In the genomic region with DNA sequence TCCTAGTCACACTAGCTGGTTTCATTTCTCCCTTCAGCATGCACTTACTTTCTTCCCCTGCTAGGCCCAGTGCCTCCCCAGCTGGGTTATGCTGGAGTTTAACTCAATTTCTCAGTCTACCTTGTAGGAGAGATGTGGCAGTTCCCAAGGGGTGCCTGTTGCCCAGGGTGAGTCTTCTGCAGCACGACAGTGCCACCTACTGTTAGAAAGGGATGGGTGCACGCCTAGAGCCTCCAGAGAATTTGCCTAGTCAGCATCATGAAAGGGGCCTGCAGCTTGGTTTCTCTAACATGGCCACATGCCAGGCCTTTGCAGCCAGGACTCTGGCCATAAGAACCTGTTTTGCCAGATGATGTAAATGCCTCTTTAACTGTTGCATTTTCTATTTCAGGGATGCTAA, we compare ENCODE assay signal across 9 mouse cellular contexts. TPM values are rescaled to one million over a fixed set of nuclear protein-coding genes. Genes with fewer than 3 reads are reported as not detected.
A peak's percentile ranks its signal among the peaks of the same experiment; 100 is the strongest.
DNase-seq lines count a peak whose midpoint lies in the region; ATAC-seq lines count a peak whose summit lies in the region.
"Had no signal": no experiment of that assay in that cellular context is flagged by ENCODE, and none has a peak within 500 bp of the region (broad histone marks: within the 10 kb centered on the region; RNA-seq: fewer than 3 reads in every experiment).

No protein-coding gene starts in this region.

- H3K4me3 ChIP-seq in forebrain, embryonic 10.5 days, result no peak overlapping the region
- no peak overlapping the region for H3K4me3 ChIP-seq in heart, embryonic 15.5 days
- H3K4me3 ChIP-seq in liver, embryonic 12.5 days, result no peak overlapping the region
- no peak overlapping the region for H3K4me3 ChIP-seq in neural tube, embryonic 11.5 days (ENCODE audit: low read depth, low read length)
- H3K4me3 ChIP-seq in stomach, embryonic 16.5 days (replicated peaks; ENCODE audit: low read length), result no peak overlapping the region

- H3K4me1 ChIP-seq in forebrain, embryonic 10.5 days, result peaks cover 6% of the 10 kb centered on the region; the same call in 1 of the 2 replicates
- H3K4me1 ChIP-seq in heart, embryonic 15.5 days (replicated peaks), result peaks cover 6% of the 10 kb centered on the region; the same call in 1 of the 2 replicates
- H3K4me1 ChIP-seq in liver, embryonic 12.5 days, result 0 out of 2 replicates have a peak, but pooled peaks cover 3% of the 10 kb centered on the region
- no peaks in the 10 kb centered on the region for H3K4me1 ChIP-seq in neural tube, embryonic 11.5 days (ENCODE audit: control insufficient read depth, insufficient read depth, low read length)
- H3K4me1 ChIP-seq in stomach, embryonic 16.5 days (ENCODE audit: control insufficient read depth, insufficient read depth, low read length), result no peaks in the 10 kb centered on the region

- WGBS in forebrain, embryonic 10.5 days, result 3% methylated on average over 2 of the region's 2 CpGs
- WGBS in heart, embryonic 15.5 days, result 2% methylated on average over 2 of the region's 2 CpGs
- 0% methylated on average over 2 of the region's 2 CpGs for WGBS in liver, embryonic 12.5 days (ENCODE audit: insufficient replicate concordance)
- 0% methylated on average over 2 of the region's 2 CpGs for WGBS in neural tube, embryonic 11.5 days
- WGBS in stomach, embryonic 16.5 days, result 2% methylated on average over 2 of the region's 2 CpGs

- H3K27me3 ChIP-seq in forebrain, embryonic 10.5 days (ENCODE audit: poor library complexity, severe bottlenecking), result no peaks in the 10 kb centered on the region
- H3K27me3 ChIP-seq in heart, embryonic 15.5 days, result no peaks in the 10 kb centered on the region
- H3K27me3 ChIP-seq in liver, embryonic 12.5 days (replicated peaks), result no peaks in the 10 kb centered on the region
- no peaks in the 10 kb centered on the region for H3K27me3 ChIP-seq in neural tube, embryonic 11.5 days (ENCODE audit: control insufficient read depth, insufficient read depth, low read length)
- no peaks in the 10 kb centered on the region for H3K27me3 ChIP-seq in stomach, embryonic 16.5 days (ENCODE audit: control insufficient read depth, insufficient read depth, low read length)

- no peak overlapping the region for H3K4me2 ChIP-seq in heart, embryonic 15.5 days
- no peak overlapping the region for H3K4me2 ChIP-seq in liver, embryonic 12.5 days
- no peak overlapping the region for H3K4me2 ChIP-seq in neural tube, embryonic 11.5 days (ENCODE audit: low read depth)
- H3K4me2 ChIP-seq in stomach, embryonic 16.5 days (ENCODE audit: low read depth, low read length), result no peak overlapping the region

- H3K27ac ChIP-seq in forebrain, embryonic 10.5 days, result no peak overlapping the region
- no peak overlapping the region for H3K27ac ChIP-seq in heart, embryonic 15.5 days
- no peak overlapping the region for H3K27ac ChIP-seq in liver, embryonic 12.5 days
- H3K27ac ChIP-seq in neural tube, embryonic 11.5 days (ENCODE audit: low read depth, low read length), result no peak overlapping the region
- H3K27ac ChIP-seq in stomach, embryonic 16.5 days (ENCODE audit: low read length), result no peak overlapping the region
- H3K27ac ChIP-seq: macrophage had no signal

- peak; percentile 65 to 77 for DNase-seq in CD8-positive naive resting alpha-beta T cell, adult 2 months (ENCODE audit: low read depth in 2 of 2, low spot score in 2 of 2)
- peak; percentile 74 for DNase-seq in c-Kit-positive CD71-negative TER-119-negative erythroid progenitor cells, embryonic 14.5 days (ENCODE audit: low read depth)
- peak; percentile 72 for DNase-seq in forebrain, embryonic 10.5 days (ENCODE audit: extremely low spot score, low spot score)
- peak; percentile 91 for DNase-seq in kidney, postnatal 14 days
- peak; percentile 81 for DNase-seq in neural tube, embryonic 11.5 days (ENCODE audit: low spot score)

- H3K36me3 ChIP-seq in forebrain, embryonic 10.5 days (replicated peaks), result no peaks in the 10 kb centered on the region
- no peaks in the 10 kb centered on the region for H3K36me3 ChIP-seq in heart, embryonic 15.5 days
- H3K36me3 ChIP-seq in liver, embryonic 12.5 days, result no peaks in the 10 kb centered on the region
- no peaks in the 10 kb centered on the region for H3K36me3 ChIP-seq in neural tube, embryonic 11.5 days (ENCODE audit: control insufficient read depth, insufficient read depth, low read length)
- no peaks in the 10 kb centered on the region for H3K36me3 ChIP-seq in stomach, embryonic 16.5 days (ENCODE audit: control insufficient read depth, insufficient read depth, low read length)

- H3K9me3 ChIP-seq in forebrain, embryonic 10.5 days, result no peaks in the 10 kb centered on the region; the same call in 1 of the 2 replicates
- H3K9me3 ChIP-seq in heart, embryonic 15.5 days (replicated peaks), result no peaks in the 10 kb centered on the region
- no peaks in the 10 kb centered on the region for H3K9me3 ChIP-seq in liver, embryonic 12.5 days (replicated peaks)
- H3K9me3 ChIP-seq in neural tube, embryonic 11.5 days (ENCODE audit: control insufficient read depth, low read length), result no peaks in the 10 kb centered on the region
- H3K9me3 ChIP-seq in stomach, embryonic 16.5 days (replicated peaks; ENCODE audit: control insufficient read depth, low read length), result no peaks in the 10 kb centered on the region

- H3K9ac ChIP-seq in heart, embryonic 15.5 days, result no peak overlapping the region
- no peak overlapping the region for H3K9ac ChIP-seq in liver, embryonic 12.5 days
- H3K9ac ChIP-seq in neural tube, embryonic 11.5 days (ENCODE audit: low read length), result no peak overlapping the region
- no peak overlapping the region for H3K9ac ChIP-seq in stomach, embryonic 16.5 days (ENCODE audit: low read length)

- peak; percentile 77 for ATAC-seq in heart, embryonic 15.5 days (replicated peaks; ENCODE audit: insufficient number of reproducible peaks, insufficient read depth, low FRiP score, low read depth)
- peak; percentile 90 for ATAC-seq in liver, embryonic 12.5 days
- ATAC-seq in neural tube, embryonic 11.5 days (ENCODE audit: insufficient read depth, low FRiP score, low TSS enrichment), result peak; percentile 82
- ATAC-seq in stomach, embryonic 16.5 days (ENCODE audit: insufficient read depth, low FRiP score), result peak; percentile 94

RNA-seq across cellular contexts. Expression of a gene that starts 57.8 kb away (rescaled TPM):
- 6.7 and 9.4 TPM in 2 replicates for polyA plus RNA-seq in forebrain, embryonic 10.5 days (2016; fragmentation: Nextera tagmentation; extraction: Ambion mirVana)
- polyA plus RNA-seq in heart, embryonic 15.5 days (2015; fragmentation: Nextera tagmentation; extraction: Ambion mirVana), result 14.0 and 21.5 TPM in 2 replicates
- polyA plus RNA-seq in liver, embryonic 12.5 days (2016; fragmentation: Nextera tagmentation; extraction: Ambion mirVana), result 4.6 and 5.2 TPM in 2 replicates
- polyA plus RNA-seq in neural tube, embryonic 11.5 days (2014; fragmentation: Nextera tagmentation; extraction: Ambion mirVana), result 6.8 and 9.5 TPM in 2 replicates
- polyA plus RNA-seq in stomach, embryonic 16.5 days (2015; fragmentation: Nextera tagmentation; extraction: Ambion mirVana), result 5.7 and 6.6 TPM in 2 replicates
